Mouse (Mus musculus) heart, postnatal 0 days (tissue): ENCODE measurements at regions not wholly inside any gene's neighbourhood (a gene's known extent, or its start where the extent isn't known, plus 50 kb on each side); places are given as distances from the start of the nearest gene placed in this dataset.

Source experiments
- ATAC-seq: fragments of 200-750 bp; cut with Nextera tagmentation; 2 replicates; pipeline ENCODE4 v1.8.0; 2017; ENCODE audit warnings: low read depth, moderate number of reproducible peaks, moderate library complexity; ENCODE audit not compliant: insufficient read depth
- DNase-seq: peaks from one replicate; pipeline ENCODE4 v3.0.0-alpha.2; 2016; ENCODE audit warnings: low spot score
- H3K27ac ChIP-seq: fragments of 300-500 bp; sonication (generic); 2 replicates; pipeline ENCODE4 v1.5.1; 2014; ENCODE audit warnings: low read depth, mild to moderate bottlenecking
- H3K27me3 ChIP-seq: fragments of 300-500 bp; sonication (generic); 2 replicates; pipeline ENCODE4 v1.6.1; 2014; ENCODE audit warnings: low read length, mixed read lengths; ENCODE audit not compliant: control insufficient read depth, insufficient read depth
- H3K36me3 ChIP-seq: fragments of 300-500 bp; sonication (generic); replicated peaks from 2 replicates; pipeline ENCODE4 v1.6.1; 2014; ENCODE audit warnings: low read length, mixed read lengths; ENCODE audit not compliant: control insufficient read depth, insufficient read depth
- H3K4me1 ChIP-seq: fragments of 300-500 bp; sonication (generic); 2 replicates; pipeline ENCODE4 v1.6.1; 2014; ENCODE audit warnings: antibody characterized with exemption; ENCODE audit not compliant: control insufficient read depth, insufficient read depth
- H3K4me2 ChIP-seq: fragments of 300-500 bp; sonication (generic); 2 replicates; pipeline ENCODE4 v1.6.1; 2014; ENCODE audit warnings: low read depth, mild to moderate bottlenecking, low read length, moderate library complexity
- H3K4me3 ChIP-seq: fragments of 300-500 bp; sonication (generic); 2 replicates; pipeline ENCODE4 v1.5.1; 2014; ENCODE audit warnings: low read depth, low read length
- H3K9ac ChIP-seq: fragments of 300-500 bp; sonication (generic); replicated peaks from 2 replicates; pipeline ENCODE4 v1.6.1; 2014; ENCODE audit warnings: low read depth, low read length, mixed read lengths
- H3K9me3 ChIP-seq: fragments of 300-500 bp; sonication (generic); replicated peaks from 2 replicates; pipeline ENCODE4 v1.6.1; 2016; ENCODE audit warnings: low read length; ENCODE audit not compliant: control insufficient read depth
- CTCF ChIP-seq: IDR thresholded peaks from 2 replicates; pipeline ENCODE4 v1.5.1; 2016; ENCODE audit warnings: antibody characterized with exemption, control low read depth, low read depth
- EP300 ChIP-seq: IDR thresholded peaks from 2 replicates; pipeline ENCODE4 v1.6.1; 2016; ENCODE audit warnings: antibody characterized with exemption, low read depth
- WGBS: fragments of 180-500 bp; shearing (Covaris S2); extraction: QIAGEN DNeasy Blood & Tissue Kit; methylation state at CpG from one replicate; pipeline ENCODE4 v1.1.7; 2014; 5-methylcytosine and 5-hydroxymethylcytosine counted together

DNA sequence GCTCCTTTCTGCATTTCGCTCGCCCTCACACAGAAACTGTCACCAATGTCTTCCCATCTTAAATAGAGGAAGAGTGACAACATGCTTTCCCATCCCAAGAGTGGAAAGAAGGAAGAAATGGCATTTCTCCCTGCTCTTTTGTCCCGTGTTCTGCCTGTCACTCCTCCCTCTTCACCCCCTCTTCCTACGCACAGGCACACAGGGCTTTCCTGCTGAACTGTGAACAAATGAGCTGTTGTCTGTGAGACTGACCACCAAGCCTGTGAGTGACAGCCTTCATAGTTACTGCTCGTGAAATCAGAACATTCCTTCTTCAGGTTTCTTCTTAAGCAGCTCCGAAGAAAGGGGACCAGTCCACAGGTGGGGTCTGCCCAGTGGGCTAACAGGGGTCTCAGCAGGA lies 1134.8 kb upstream of the Gulo start:
- 61% methylated on average over 6 of the region's 6 CpGs for WGBS
- H3K36me3 ChIP-seq, result no peaks in the 10 kb centered on the region
- no peaks in the 10 kb centered on the region for H3K9me3 ChIP-seq
- no peaks in the 10 kb centered on the region for H3K27me3 ChIP-seq
- no peak overlapping the region for H3K4me2 ChIP-seq
- H3K4me3 ChIP-seq, result no peak overlapping the region
- no peak for TF ChIP-seq EP300
- TF ChIP-seq CTCF, result no peak
- DNase-seq (no peak), ATAC-seq (no peak)
- H3K4me1 ChIP-seq, result peaks cover 16% of the 10 kb centered on the region
- H3K27ac ChIP-seq, result no peak overlapping the region
- no peak overlapping the region for H3K9ac ChIP-seq

GRCm38 (mm10) chr14:67142556-67143250 lies 1133.7 kb upstream of the Gulo start:
- ATAC-seq (no peak), DNase-seq (no peak)
- Histone ChIP-seq H3K9me3 (no peaks in the 10 kb centered on the region), H3K9ac (no peak overlapping the region), H3K36me3 (no peaks in the 10 kb centered on the region), H3K4me3 (no peak overlapping the region), H3K27me3 (no peaks in the 10 kb centered on the region), H3K4me1 (peaks cover 16% of the 10 kb centered on the region), H3K27ac (no peak overlapping the region), H3K4me2 (no peak overlapping the region)
- TF ChIP-seq EP300 (no peak), CTCF (no peak)
- 93% methylated on average over 6 of the region's 6 CpGs for WGBS

DNA sequence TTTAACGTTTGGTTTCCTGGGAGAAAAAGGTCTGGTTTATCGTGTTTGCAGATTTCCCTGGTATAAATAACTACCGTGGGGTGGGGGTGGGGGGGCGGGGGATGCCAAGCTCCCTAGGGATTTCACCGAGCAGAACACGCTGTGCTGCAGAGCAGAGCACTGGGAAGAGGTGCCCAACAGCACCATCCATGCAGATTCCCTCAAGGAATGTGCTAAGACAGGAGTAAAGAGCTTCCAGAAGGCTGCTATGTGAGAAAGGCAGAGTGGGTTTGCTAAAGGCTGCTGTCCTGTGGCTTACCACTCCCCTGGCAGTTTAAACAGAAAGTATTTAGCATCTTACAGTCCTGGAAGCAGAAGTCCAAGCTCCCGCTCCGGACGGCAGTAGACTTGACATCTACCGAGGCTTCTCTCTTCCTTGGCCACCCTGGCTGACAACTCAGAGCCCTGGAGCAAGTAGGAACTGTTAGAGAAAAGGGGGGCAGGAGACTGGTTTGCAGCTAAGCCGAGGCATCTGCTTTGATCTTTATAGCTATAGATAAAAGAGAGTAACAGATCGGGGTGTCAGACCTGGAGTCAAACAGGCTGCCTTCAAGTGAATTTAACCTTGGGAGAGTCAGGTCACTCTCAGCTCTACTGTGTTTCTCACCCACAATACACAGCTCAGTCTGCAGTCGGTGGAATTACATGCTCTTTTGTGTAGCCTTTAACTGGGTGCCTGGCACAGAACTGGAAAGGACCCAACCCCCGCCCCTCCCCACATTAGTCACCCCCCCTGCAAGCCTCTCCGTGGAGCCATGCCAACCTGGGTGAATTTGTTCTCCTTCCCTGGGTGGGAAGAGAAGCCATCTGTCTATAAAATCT lies 1132.8 kb upstream of the Gulo start:
- WGBS, result 17% methylated on average over 15 of the region's 15 CpGs
- H3K4me2 ChIP-seq, result peak overlapping the region; percentile 49
- H3K27me3 ChIP-seq, result no peaks in the 10 kb centered on the region
- H3K9me3 ChIP-seq, result no peaks in the 10 kb centered on the region
- peak overlapping the region; percentile 1; the same call in 1 of the 2 replicates for H3K27ac ChIP-seq
- DNase-seq (no peak), ATAC-seq (no peak)
- H3K9ac ChIP-seq, result no peak overlapping the region
- H3K36me3 ChIP-seq, result no peaks in the 10 kb centered on the region
- H3K4me1 ChIP-seq, result peaks cover 16% of the 10 kb centered on the region
- H3K4me3 ChIP-seq, result peak overlapping the region; percentile 0; the same call in 1 of the 2 replicates
- TF ChIP-seq CTCF, result no peak
- TF ChIP-seq EP300, result no peak

DNA sequence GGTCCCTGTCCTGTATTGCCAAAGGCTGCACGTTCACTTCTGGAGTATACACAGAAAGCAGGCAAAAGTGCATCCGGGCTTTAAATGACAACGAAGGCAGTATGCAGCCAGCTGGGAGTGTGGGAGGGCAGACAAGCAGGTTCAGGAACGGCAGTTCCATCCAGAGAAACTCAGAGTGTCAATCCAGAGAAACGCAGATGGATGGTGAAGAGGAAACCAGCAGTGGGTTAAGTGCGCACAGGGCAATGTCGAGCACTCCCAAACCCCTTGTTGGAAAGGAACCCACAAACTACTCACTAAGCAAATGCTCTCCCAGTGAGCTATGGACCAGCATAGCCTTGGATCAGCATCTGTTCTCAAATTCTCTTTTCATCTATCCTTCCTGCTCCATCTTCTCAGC lies 1132.1 kb upstream of the Gulo start:
- Histone ChIP-seq H3K27ac (no peak overlapping the region), H3K36me3 (no peaks in the 10 kb centered on the region), H3K9me3 (no peaks in the 10 kb centered on the region), H3K4me3 (no peak overlapping the region), H3K9ac (no peak overlapping the region), H3K4me2 (peak overlapping the region; percentile 49), H3K27me3 (no peaks in the 10 kb centered on the region), H3K4me1 (peaks cover 16% of the 10 kb centered on the region)
- TF ChIP-seq EP300 (no peak), CTCF (no peak)
- ATAC-seq (no peak), DNase-seq (no peak)
- 68% methylated on average over 7 of the region's 7 CpGs for WGBS

- DNase-seq (no peak), ATAC-seq (no peak)
- Histone ChIP-seq H3K36me3 (no peaks in the 10 kb centered on the region), H3K27ac (no peak overlapping the region), H3K9ac (no peak overlapping the region), H3K9me3 (no peaks in the 10 kb centered on the region), H3K4me2 (no peak overlapping the region), H3K4me1 (peaks cover 26% of the 10 kb centered on the region), H3K27me3 (no peaks in the 10 kb centered on the region), H3K4me3 (no peak overlapping the region)
- TF ChIP-seq EP300, result no peak
- TF ChIP-seq CTCF, result no peak
Observed at GRCm38 (mm10) chr14:67139674-67140073, 1130.7 kb upstream of the Gulo start.
